Mouse (Mus musculus) heart, postnatal 0 days (tissue): Measurements from ENCODE around the gene Abcb1b. TPM values are rescaled to one million over a fixed set of nuclear protein-coding genes. Genes with fewer than 3 reads are reported as not detected.
"Not testable (repeated sequence)": the region's sequence is repeated elsewhere in the genome, so short reads cannot be mapped to it uniquely, and the experiment has no call there.

Source experiments
- ATAC-seq: fragments of 200-750 bp; cut with Nextera tagmentation; 2 replicates; pipeline ENCODE4 v1.8.0; 2017; ENCODE audit warnings: low read depth, moderate number of reproducible peaks, moderate library complexity; ENCODE audit not compliant: insufficient read depth
- DNase-seq: peaks from one replicate; pipeline ENCODE4 v3.0.0-alpha.2; 2016; ENCODE audit warnings: low spot score
- H3K27ac ChIP-seq: fragments of 300-500 bp; sonication (generic); 2 replicates; pipeline ENCODE4 v1.5.1; 2014; ENCODE audit warnings: low read depth, mild to moderate bottlenecking
- H3K27me3 ChIP-seq: fragments of 300-500 bp; sonication (generic); 2 replicates; pipeline ENCODE4 v1.6.1; 2014; ENCODE audit warnings: low read length, mixed read lengths; ENCODE audit not compliant: control insufficient read depth, insufficient read depth
- H3K36me3 ChIP-seq: fragments of 300-500 bp; sonication (generic); replicated peaks from 2 replicates; pipeline ENCODE4 v1.6.1; 2014; ENCODE audit warnings: low read length, mixed read lengths; ENCODE audit not compliant: control insufficient read depth, insufficient read depth
- H3K4me1 ChIP-seq: fragments of 300-500 bp; sonication (generic); 2 replicates; pipeline ENCODE4 v1.6.1; 2014; ENCODE audit warnings: antibody characterized with exemption; ENCODE audit not compliant: control insufficient read depth, insufficient read depth
- H3K4me2 ChIP-seq: fragments of 300-500 bp; sonication (generic); 2 replicates; pipeline ENCODE4 v1.6.1; 2014; ENCODE audit warnings: low read depth, mild to moderate bottlenecking, low read length, moderate library complexity
- H3K4me3 ChIP-seq: fragments of 300-500 bp; sonication (generic); 2 replicates; pipeline ENCODE4 v1.5.1; 2014; ENCODE audit warnings: low read depth, low read length
- H3K9ac ChIP-seq: fragments of 300-500 bp; sonication (generic); replicated peaks from 2 replicates; pipeline ENCODE4 v1.6.1; 2014; ENCODE audit warnings: low read depth, low read length, mixed read lengths
- H3K9me3 ChIP-seq: fragments of 300-500 bp; sonication (generic); replicated peaks from 2 replicates; pipeline ENCODE4 v1.6.1; 2016; ENCODE audit warnings: low read length; ENCODE audit not compliant: control insufficient read depth
- CTCF ChIP-seq: IDR thresholded peaks from 2 replicates; pipeline ENCODE4 v1.5.1; 2016; ENCODE audit warnings: antibody characterized with exemption, control low read depth, low read depth
- EP300 ChIP-seq: IDR thresholded peaks from 2 replicates; pipeline ENCODE4 v1.6.1; 2016; ENCODE audit warnings: antibody characterized with exemption, low read depth
- WGBS: fragments of 180-500 bp; shearing (Covaris S2); extraction: QIAGEN DNeasy Blood & Tissue Kit; methylation state at CpG from one replicate; pipeline ENCODE4 v1.1.7; 2014; 5-methylcytosine and 5-hydroxymethylcytosine counted together
- polyA plus RNA-seq: library from polyadenylated mRNA; unstranded; fragments of >200 nt; fragmentation: Nextera tagmentation; extraction: Ambion mirVana; gene quantifications from 2 replicates; pipeline ENCODE4 v1.2.1, GENCODE M21; 2015
- total RNA-seq: library from RNA; depleted of rRNA; stranded (reverse); fragments of >200 nt; gene quantifications from 2 replicates; pipeline ENCODE4 v1.2.3, GENCODE M21; 2014; ENCODE audit warnings: low replicate concordance

The Abcb1b gene
- total and polyA plus RNA-seq, 2 experiments from 2014 or later: 2.1 to 3.1 TPM

GRCm38 (mm10) chr5:8805742-8806141 is 7.8 kb downstream of the Abcb1b start:
- 77% methylated on average over 5 of the region's 5 CpGs for WGBS
- ATAC-seq: no peak

GRCm38 (mm10) chr5:8807137-8808004 is 9.4 kb downstream of the Abcb1b start:
- DNase-seq (no peak), ATAC-seq (no peak)
- WGBS: 79% methylated on average over 9 of the region's 9 CpGs
- no peaks in the 10 kb centered on the region for H3K36me3 ChIP-seq
- no peak overlapping the region for H3K9ac ChIP-seq
- TF ChIP-seq EP300: no peak
- no peak for TF ChIP-seq CTCF
- H3K4me1 ChIP-seq: no peaks in the 10 kb centered on the region
- H3K27ac ChIP-seq: no peak overlapping the region
- no peaks in the 10 kb centered on the region for H3K27me3 ChIP-seq
- no peak overlapping the region for H3K4me2 ChIP-seq
- H3K9me3 ChIP-seq: no peaks in the 10 kb centered on the region
- H3K4me3 ChIP-seq: no peak overlapping the region

More at GRCm38 (mm10) chr5:8805742-8806141, 7.8 kb downstream of the Abcb1b start:
- no peak overlapping the region for H3K27ac ChIP-seq
- no peaks in the 10 kb centered on the region for H3K9me3 ChIP-seq
- no peak overlapping the region for H3K4me2 ChIP-seq
- DNase-seq: no peak
- H3K9ac ChIP-seq: no peak overlapping the region
- no peaks in the 10 kb centered on the region for H3K4me1 ChIP-seq
- no peaks in the 10 kb centered on the region for H3K27me3 ChIP-seq
- TF ChIP-seq EP300 (no peak), CTCF (no peak)
- H3K36me3 ChIP-seq: no peaks in the 10 kb centered on the region
- H3K4me3 ChIP-seq: no peak overlapping the region

- H3K27ac ChIP-seq: no peak overlapping the region
- no peak overlapping the region for H3K9ac ChIP-seq
- DNase-seq (no peak), ATAC-seq (no peak)
- no peaks in the 10 kb centered on the region for H3K27me3 ChIP-seq
- TF ChIP-seq EP300 (no peak), CTCF (no peak)
- no peak overlapping the region for H3K4me2 ChIP-seq
- H3K9me3 ChIP-seq: no peaks in the 10 kb centered on the region
- no peak overlapping the region for H3K4me3 ChIP-seq
- no peaks in the 10 kb centered on the region for H3K4me1 ChIP-seq
- no peaks in the 10 kb centered on the region for H3K36me3 ChIP-seq
- 65% methylated on average over 1 of the region's 1 CpGs for WGBS
These were observed 15.9 kb downstream of the Abcb1b start for GRCm38 (mm10) chr5:8813872-8814271.

DNA sequence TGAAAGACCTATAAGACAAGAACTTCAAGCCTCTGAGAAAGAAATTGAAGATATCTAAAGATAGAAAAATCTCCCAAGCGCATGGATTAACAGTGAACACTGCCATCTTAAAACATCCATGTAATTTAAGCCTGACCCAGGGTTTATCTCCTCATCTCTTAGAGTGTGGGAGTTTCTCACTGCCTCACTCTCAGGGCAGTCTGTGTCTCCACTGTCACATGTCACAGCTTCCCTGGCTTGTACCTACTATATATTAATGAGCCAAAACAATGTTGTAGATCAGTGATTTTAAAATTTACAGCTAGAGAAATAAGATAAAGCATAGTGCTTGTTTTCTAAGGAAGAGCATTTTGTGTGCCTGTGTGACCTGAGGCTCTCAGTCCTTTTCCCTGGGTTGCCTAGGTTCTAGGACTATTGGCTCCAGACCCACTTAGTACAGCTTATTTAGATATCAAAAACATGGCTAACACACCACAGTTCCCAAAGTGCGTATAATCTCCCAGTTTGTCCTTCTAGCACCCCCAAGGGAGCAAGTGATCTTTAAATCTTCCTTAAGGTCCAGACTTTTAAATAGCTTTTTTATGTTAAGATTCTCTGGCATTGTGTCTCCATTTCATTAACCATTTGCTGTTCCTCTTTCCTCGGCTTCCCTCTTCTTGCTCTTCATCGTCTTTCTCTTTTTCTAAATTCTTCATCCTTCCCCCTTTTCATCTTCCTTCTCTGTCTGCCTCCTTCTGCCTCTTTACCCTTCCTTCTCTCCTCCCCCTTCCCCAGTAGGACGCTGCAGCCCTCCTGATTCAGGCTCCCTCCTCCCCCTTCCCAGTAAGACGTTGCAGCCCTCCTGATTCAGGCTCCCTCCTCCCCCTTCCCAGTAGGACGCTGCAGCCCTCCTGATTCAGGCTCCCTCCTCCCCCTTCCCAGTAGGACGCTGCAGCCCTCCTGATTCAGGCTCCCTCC is 22.0 kb downstream of the Abcb1b start:
- Histone ChIP-seq H3K4me2 (peak overlapping the region; percentile 48), H3K27ac (no peak overlapping the region), H3K4me1 (peaks cover 5% of the 10 kb centered on the region; the same call in 1 of the 2 replicates), H3K9ac (no peak overlapping the region), H3K36me3 (no peaks in the 10 kb centered on the region), H3K27me3 (no peaks in the 10 kb centered on the region), H3K9me3 (no peaks in the 10 kb centered on the region), H3K4me3 (peak overlapping the region; percentile 20)
- TF ChIP-seq EP300 (no peak), CTCF (no peak)
- ATAC-seq: no peak
- DNase-seq: no peak
- 16% methylated on average over 7 of the region's 8 CpGs for WGBS

GRCm38 (mm10) chr5:8820592-8821104 is 22.7 kb downstream of the Abcb1b start:
- H3K4me1 ChIP-seq, H3K36me3 ChIP-seq, H3K9ac ChIP-seq, ATAC-seq, H3K27me3 ChIP-seq, H3K9me3 ChIP-seq, H3K27ac ChIP-seq, DNase-seq: not testable (repeated sequence)
- peak overlapping the region; percentile 20 for H3K4me3 ChIP-seq
- H3K4me2 ChIP-seq: peak overlapping the region; percentile 48; the same call in 1 of the 2 replicates
- 2% methylated on average over 5 of the region's 6 CpGs for WGBS
